9 mouse cellular contexts compared by ENCODE assay signal in genomic region chr2:25399051-25399450, GRCm38 (mm10). TPM values are rescaled to one million over a fixed set of nuclear protein-coding genes. Genes with fewer than 3 reads are reported as not detected.
DNase-seq lines count a peak whose midpoint lies in the region; ATAC-seq and TF ChIP-seq lines count a peak whose summit lies in the region.
"Had no signal": no experiment of that assay in that cellular context is flagged by ENCODE, and none has a peak within 500 bp of the region (broad histone marks: within the 10 kb centered on the region; RNA-seq: fewer than 3 reads in every experiment).

Gene Npdc1, plus strand, starts transcription at chr2:25399351.

- no peak for ATAC-seq in limb, embryonic 14.5 days (ENCODE audit: low FRiP score, low read depth)
- ATAC-seq in granulocyte monocyte progenitor cell, adult 5-6 weeks (replicated peaks; ENCODE audit: poor library complexity, severe bottlenecking): no peak

- peaks cover 8% of the 10 kb centered on the region for H3K4me1 ChIP-seq in lung, adult 2 months (ENCODE audit: control insufficient read depth, insufficient read depth, low read length)
- H3K4me1 ChIP-seq in embryonic fibroblast, embryonic 13.5 days (ENCODE audit: control insufficient read depth, insufficient read depth, low read length): peaks cover 9% of the 10 kb centered on the region
- 0 out of 2 replicates have a peak, but pooled peaks cover 7% of the 10 kb centered on the region for H3K4me1 ChIP-seq in limb, embryonic 14.5 days (ENCODE audit: control insufficient read depth, insufficient read depth, low read length)

- H3K27ac ChIP-seq in embryonic fibroblast, embryonic 13.5 days (ENCODE audit: insufficient read depth, low read length): no peak within 1 kb of the TSS
- H3K27ac ChIP-seq in limb, embryonic 14.5 days (replicated peaks; ENCODE audit: low read depth, low read length): no peak within 1 kb of the TSS

- no peak within 1 kb of the TSS for H3K9ac ChIP-seq in limb, embryonic 14.5 days (ENCODE audit: low read depth, low read length, severe bottlenecking)

- H3K4me3 ChIP-seq in lung, adult 2 months (replicated peaks; ENCODE audit: extremely low read depth, low read depth, low read length): no peak within 1 kb of the TSS
- H3K4me3 ChIP-seq in embryonic fibroblast, embryonic 13.5 days (ENCODE audit: insufficient read depth, low read length): no peak within 1 kb of the TSS
- no peak within 1 kb of the TSS for H3K4me3 ChIP-seq in limb, embryonic 14.5 days (replicated peaks; ENCODE audit: low read length)

- TF ChIP-seq CTCF in lung, adult 2 months (IDR thresholded peaks at IDR 0.05; ENCODE audit: insufficient read depth, low read length): no peak
- no peak for TF ChIP-seq CTCF in embryonic fibroblast, embryonic 13.5 days (IDR thresholded peaks at IDR 0.05; ENCODE audit: borderline replicate concordance, insufficient read depth, low read length)

- no peak for TF ChIP-seq POLR2A in lung, adult 2 months (IDR thresholded peaks at IDR 0.05; ENCODE audit: borderline replicate concordance, extremely low read depth, low read depth, low read length)
- TF ChIP-seq POLR2A in embryonic fibroblast, embryonic 13.5 days (IDR thresholded peaks at IDR 0.05; ENCODE audit: low read depth, low read length): no peak
- no peak for TF ChIP-seq POLR2A in limb, embryonic 14.5 days (IDR thresholded peaks at IDR 0.05; ENCODE audit: borderline replicate concordance, extremely low read depth, insufficient read depth, insufficient read length)

- H3K36me3 ChIP-seq in limb, embryonic 14.5 days (ENCODE audit: control insufficient read depth, insufficient read depth, low read length): no peaks in the 10 kb centered on the region

- DNase-seq in lung, adult 2 months: no peak
- DNase-seq in lung, adult 18-20 months: no peak
- DNase-seq in heart, postnatal 10 days: no peak
- DNase-seq in limb, embryonic 14.5 days (ENCODE audit: low spot score): no peak
- no peak for DNase-seq in right cerebral cortex, postnatal 14 days
- DNase-seq in kidney, postnatal 10 days: no peak

- H3K27me3 ChIP-seq in limb, embryonic 14.5 days (ENCODE audit: control insufficient read depth, insufficient read depth, low read length): peaks cover 83% of the 10 kb centered on the region

- no peak within 1 kb of the TSS for H3K4me2 ChIP-seq in limb, embryonic 14.5 days (replicated peaks; ENCODE audit: low read depth, low read length, severe bottlenecking)

- intact Hi-C loops in heart, postnatal 10 days (cut with DNase I): no loop called here

- 66% methylated on average over 8 of the region's 8 CpGs for WGBS in lung, adult 2 months
- WGBS in limb, embryonic 14.5 days: 59% methylated on average over 8 of the region's 8 CpGs

- H3K9me3 ChIP-seq in limb, embryonic 14.5 days (ENCODE audit: control insufficient read depth, low read length): no peaks in the 10 kb centered on the region
- H3K9me3 ChIP-seq: megakaryocyte, embryonic 14.5 days had no signal

RNA-seq across cellular contexts. Expression of gene Npdc1, which starts in this region (rescaled TPM):
- 166 and 185 TPM in 2 replicates for polyA plus RNA-seq in lung, adult 2 months (2012; rRNA removed)
- 86.0 and 107 TPM in 2 replicates for polyA plus RNA-seq in embryonic fibroblast, embryonic 13.5 days (2011; ENCODE audit: insufficient read length, low read depth, missing spikeins)
- total RNA-seq in heart, postnatal 10 days (2021): 10 to 100 TPM; 37.9 to 39.7 TPM
- 76.2 TPM in 2 replicates for polyA plus RNA-seq in limb, embryonic 14.5 days (2012; rRNA removed)
- 38.9 and 42.9 TPM in 2 replicates for polyA plus RNA-seq in limb, embryonic 14.5 days (2014; fragmentation: Nextera tagmentation; extraction: Ambion mirVana)
- total RNA-seq in granulocyte monocyte progenitor cell, adult 5-6 weeks (2014; fragmentation: Nextera tagmentation): not detected in 2 replicates
- not detected in 2 replicates for total RNA-seq in granulocyte monocyte progenitor cell, adult 5-6 weeks (2017)

Comparison
In these comparisons a context has a peak if more than half of its experiments do, and no peak if none do; other contexts are left out.
1. RNA of gene Npdc1 (total RNA-seq): 37.9 to 39.7 TPM in heart, postnatal 10 days; not detected in granulocyte monocyte progenitor cell, adult 5-6 weeks; every median in the first group is over 10 times any median in the second.